Mouse (Mus musculus): ENCODE measurements around the gene Tpcn1.

The Tpcn1 gene

DNA sequence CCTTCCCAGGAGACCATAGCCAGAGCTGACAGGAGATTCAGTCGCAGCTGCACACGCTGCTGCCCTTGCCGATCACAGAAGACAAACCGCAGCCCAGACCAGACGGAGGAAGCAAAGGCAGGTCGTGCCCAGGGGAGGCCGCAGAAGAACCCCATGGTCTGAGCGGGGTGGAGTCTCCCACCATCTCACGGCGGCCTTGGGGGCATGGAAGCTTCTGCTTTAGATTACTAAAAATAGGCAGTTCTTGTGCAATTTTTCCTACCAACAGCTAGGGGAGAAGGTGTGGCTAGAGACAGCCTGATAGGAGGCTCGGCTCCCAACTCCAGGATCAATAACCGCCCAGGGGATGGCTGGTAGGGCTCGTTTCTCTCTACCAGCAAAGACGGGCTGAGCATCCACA lies 29.7 kb downstream of the Tpcn1 start:
- peak; percentile 20 for DNase-seq (ENCODE audit: low read depth)

DNA sequence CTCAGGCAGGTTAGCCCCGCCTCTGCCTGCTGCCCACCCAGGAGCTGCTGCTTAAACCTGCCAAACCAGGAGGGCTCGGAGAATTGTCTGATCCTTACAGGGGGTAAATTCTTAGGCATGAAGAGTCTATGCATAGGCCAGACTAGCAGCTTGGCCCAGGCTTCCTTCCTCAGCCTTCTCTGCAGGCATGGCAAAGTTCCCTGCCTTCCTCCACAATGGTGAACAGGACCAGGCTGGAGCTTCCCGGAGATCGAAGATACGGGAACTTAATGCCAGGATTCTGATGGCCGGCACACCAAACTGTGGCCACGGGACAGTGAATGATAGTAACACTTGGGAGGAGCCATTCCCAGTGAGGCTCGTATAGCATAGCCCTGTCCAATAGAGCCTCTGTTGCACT lies 30.4 kb downstream of the Tpcn1 start:
- no peak for DNase-seq (ENCODE audit: low read depth)

DNA sequence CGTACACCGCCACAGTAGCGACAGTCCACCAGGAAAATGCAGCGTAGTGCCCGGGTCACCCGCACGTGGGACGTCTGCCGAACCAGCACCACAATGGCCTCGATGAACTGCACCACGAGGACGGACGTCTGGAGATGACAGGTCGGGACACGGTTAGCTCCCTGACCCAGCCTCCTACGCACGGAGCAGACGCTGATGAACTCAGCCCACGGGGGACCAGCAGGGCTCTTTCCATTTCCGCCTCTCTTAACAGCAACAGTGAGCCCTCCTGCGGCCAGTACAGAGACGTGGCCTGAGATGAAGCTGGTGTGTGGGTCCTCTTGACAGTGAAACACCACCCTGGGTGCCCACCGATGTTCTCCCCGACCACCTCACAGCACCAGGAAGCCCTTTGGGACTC lies 32.6 kb downstream of the Tpcn1 start:
- no peak for DNase-seq (ENCODE audit: low read depth)

DNA sequence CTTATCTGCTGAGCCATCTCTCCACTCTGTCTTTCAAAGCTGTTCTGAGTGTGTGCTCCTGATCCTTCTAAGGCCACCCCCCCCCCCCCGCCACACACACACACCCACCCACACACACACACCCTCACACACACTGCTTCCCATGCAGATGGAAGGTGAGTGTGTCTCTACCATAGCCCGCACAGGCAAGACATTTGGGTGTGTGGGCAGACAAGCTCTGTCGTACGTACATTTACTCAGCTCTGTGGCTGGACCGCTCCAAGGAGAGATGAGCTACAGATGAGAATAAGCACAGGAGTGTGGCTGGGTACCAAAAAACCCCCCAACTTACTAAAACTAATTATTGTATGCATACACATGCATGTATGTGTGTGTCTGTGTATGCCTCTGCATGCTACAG lies 37.8 kb downstream of the Tpcn1 start:
- no peak for DNase-seq (ENCODE audit: low read depth)

DNA sequence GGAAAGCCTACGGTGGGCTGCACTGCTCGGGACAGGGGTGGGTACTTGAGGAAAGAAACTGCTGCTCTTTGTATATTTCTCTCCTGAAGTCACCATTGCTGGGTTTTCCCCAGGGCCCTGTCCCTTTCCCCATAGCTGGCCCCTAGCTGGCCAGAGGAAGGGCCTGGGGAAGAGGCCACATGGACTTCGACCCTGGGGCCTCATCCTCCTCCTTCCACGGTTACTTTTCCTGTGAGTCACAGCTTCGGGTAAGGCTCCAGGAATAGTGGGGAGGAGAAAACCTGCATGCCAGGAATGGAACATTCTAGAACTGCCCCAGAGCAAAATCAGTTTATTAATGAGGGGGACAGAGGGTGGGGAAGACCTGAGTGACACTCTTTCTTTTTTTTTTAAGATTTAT lies 38.3 kb downstream of the Tpcn1 start:
- no peak for DNase-seq (ENCODE audit: low read depth)

DNA sequence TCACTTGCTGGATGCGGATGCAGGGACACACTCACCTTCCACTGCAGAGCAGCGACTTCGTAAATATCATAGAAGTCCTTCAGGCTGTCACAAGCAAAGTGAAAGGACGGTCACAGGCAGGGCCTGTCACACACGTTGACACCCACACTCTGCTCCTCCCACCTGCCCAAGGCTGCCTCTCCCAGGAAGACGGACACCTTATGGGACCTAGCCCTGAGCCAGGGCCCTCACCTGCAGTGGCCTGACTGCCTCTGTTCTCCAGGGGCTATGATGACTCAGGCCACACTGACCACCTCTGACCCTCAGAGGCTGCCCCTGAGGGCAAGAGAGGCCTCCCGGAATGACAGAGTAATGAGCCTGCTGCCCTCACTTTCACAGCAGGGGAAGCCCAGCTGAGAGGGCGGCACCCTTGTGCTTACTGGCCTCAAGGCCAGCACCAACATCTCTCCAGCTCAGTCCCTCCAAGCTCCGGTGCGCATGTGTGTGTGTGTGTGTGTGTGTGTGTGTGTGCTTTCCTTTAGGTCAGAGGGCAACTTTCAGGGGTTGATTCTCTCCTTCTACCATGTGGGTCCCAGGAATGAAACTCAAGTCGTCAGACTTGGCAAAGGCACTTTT lies 40.1 kb downstream of the Tpcn1 start:
- no peak for DNase-seq (ENCODE audit: low read depth)

DNA sequence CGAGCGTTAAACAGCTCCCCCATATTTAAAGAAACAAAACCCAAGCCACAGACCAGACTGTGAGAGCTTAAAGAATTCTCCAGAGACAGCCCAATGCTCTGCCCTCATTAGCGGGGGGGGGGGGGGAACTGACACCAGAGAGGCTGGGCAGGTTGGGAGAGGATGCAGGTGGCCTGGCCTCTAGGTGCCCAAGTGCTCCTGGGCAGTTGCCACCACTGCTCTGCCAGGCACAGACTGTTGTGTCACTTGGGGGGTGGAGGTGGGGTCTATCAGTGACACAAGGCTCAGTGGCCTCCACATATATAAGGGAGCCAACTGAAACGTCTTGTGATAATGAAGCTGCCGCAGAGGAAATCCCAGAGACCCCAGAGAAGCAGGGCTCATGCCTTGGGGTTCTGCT lies 51.8 kb downstream of the Tpcn1 start:
- no peak for DNase-seq (ENCODE audit: low read depth)

DNA sequence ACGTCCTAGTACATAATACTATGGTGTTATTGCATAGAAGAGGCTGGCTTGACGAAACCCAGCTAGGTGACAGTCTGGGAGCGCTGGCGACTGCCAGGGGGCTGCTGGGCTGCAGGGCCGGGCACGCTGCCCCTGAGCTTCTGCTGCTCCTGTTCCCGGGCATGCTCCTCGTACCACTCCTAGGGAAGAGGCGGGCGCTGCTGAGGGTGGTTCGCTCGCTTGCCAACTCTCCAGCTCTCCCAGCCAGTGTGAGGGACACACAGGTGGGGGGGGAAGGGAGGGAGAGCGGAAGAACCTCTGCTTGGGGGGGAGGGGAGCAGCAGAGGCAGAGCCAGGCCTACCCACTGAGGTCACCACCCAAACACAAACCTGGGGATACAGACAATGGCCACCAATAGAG lies 52.4 kb downstream of the Tpcn1 start:
- DNase-seq (ENCODE audit: low read depth) = no peak

DNA sequence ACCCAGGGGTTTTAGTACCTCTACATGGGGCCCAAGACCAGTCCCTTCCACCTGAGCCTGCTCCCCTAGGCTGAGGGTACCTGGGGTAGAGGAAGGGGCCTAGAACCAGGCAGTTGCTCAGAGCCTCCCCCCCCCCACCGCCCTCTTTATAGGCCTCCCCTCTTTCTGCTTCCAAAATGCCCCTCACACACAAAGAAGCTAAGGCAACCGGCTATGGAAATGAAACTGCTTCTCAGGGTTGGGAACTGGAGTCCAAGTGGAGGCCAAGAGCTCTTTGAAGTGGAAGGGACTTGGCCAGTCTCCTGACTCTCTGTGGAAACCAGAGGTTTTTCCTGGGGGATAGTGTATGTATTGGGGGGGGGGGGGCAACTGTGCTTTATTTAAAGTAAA lies 53.8 kb downstream of the Tpcn1 start:
- DNase-seq (ENCODE audit: low read depth) = no peak

DNA sequence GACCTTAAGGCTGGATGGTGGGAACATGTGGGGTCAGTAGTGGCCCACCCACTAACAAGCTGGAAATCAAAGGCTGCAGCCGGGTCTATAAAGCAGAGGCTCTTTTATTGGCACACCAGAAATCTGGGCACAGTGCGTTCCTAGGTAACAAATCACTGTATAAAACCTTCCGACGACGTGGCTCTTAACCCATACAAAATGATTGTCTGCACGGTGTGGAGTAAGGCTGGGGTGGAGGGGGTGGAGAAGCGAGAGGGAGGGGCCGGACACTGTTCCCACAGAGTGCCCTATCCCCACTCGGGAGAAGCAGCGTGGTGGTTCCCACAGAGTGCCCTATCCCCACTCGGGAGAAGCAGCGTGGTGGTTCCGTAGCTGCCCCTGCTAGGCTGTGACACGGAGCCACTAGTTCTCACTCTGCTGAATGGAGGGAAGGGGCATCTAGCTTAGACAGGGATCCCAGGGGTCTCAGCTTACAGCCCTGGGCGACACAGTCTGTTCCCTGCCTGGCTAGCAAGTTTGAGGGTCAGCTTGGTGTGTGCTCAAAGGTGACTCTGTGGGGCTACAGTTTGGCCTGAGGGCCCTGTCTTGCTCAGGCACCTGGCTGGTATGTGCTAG lies 54.3 kb downstream of the Tpcn1 start:
- DNase-seq (ENCODE audit: low read depth) = no peak

DNA sequence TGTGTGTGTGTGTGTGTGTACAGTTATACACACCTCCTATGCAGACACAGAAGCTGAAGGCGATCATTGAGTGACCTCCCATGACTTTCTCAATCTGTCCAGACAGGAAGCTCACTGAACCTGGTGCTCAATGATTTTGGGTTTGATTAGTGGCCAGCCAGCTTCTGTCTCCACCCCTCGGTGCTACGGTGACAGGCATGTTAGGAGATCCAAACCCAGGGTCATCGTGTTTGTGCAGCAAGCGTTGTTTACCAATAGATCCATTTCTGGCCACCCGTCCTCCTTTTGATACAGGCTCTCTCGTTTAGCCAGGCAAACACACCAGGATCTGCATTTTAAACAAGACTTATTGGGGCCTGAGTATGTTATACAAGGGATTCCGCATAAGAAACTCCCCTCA lies 56.8 kb downstream of the Tpcn1 start:
- no peak for DNase-seq (ENCODE audit: low read depth)

DNA sequence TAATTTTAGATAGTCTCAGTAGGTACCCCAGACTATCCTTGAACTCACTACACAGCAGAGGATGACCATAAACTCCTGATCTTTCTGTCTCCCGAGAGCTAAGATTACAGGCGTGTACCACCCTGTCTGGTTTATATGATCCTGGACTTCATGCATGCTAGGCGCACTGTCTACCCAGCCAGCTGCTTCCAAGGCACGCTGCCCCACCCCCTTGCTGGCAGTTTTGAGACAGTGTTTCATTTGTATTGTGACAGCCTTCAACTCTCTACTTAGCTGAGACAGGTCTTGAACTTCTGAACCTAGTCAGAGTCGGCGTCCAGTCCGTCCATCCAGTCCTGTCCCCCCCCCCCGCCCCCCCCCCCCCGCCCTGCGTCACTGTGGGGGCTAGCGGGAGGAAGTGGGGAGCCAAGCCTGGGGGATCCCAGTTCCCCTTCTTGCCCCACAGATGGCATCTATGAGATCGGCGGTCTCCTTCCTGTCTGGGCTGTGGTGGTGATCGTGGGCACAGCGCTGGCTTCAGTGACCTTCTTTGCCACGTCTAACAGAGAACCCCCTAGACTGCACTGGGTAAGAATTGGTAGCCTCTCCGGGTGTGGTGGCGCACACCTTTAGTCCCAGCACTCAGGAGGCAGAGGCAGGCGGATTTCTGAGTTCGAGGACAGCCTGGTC lies 61.0 kb downstream of the Tpcn1 start:
- no peak for DNase-seq (ENCODE audit: low read depth)

DNA sequence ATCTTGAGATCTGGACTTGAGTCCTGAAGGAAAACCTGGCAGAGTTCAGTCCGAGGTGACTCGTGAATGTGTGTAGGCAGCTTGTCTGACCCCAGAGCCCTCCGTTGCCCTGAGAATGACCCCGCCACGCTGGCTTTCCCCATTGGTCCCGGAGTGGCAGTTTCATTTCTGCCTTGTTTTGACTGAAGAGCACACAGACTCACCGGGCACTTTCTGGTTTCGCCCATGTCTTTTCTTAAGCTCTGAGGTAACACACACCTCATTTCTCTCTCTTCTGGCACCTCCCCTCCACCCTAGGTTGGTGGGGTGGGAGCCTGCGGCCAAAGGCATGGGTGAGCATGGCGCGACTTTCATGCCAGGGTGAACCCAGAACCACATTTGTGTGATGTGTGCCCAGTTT lies 62.2 kb downstream of the Tpcn1 start:
- DNase-seq (ENCODE audit: low read depth) = no peak

DNA sequence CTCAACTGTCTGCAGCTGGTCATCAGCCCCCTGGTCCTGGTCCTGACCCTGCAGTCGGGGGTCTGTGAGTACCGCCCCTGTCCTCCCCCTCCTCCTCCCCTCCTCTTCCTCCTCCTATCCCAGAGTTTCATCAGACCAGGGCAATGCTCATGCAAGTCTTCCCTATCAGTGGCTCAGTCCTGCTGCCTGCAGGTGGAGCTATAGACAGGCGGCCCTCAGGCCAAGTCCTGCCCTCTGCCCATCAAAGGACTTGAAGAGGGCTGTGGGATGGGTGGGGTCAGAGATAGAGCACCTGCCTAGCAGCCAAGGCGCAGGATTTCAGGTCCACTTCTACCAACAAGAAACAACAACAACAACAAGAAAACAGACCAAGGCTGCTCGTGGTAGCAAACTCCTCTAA lies 62.7 kb downstream of the Tpcn1 start:
- peak; percentile 29 for DNase-seq (ENCODE audit: low read depth)

DNA sequence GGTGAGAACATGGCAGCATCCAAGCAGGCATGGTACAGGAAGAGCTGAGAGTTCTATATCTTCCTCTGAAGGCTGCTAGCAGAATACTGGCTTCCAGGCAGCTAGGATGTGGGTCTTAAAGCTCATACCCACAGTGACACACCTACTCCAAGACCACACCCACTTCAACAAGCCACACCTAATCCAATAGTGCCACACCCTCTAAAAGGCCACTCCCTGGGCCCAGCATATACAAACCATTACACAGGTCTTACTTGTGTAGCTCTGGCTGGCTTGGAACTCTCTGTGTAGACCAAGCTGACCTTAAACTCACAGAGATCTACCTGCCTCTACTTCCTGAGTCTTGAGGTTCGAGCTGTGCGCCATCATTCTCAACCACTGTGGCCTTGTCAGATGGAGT lies 63.7 kb downstream of the Tpcn1 start:
- DNase-seq (ENCODE audit: low read depth) = no peak

DNA sequence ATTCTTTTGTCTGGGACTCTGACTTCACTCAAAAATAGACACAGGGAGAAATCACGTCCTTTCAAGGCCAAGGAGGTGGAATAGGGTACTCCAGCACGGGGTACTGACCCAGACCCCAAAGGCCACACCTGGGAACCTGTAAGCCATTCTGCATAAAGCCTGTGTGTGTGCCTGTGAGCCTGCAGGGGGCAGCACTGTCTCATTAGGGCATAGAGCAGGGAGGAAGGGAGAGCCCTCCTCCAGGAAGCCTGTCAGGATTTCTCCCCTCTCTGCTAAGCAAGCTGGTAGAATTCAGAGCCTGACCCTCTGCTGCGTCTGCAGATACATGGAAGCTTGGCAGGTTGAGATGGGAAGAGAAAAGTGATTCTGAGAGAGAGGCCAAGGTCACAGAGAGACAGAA lies 65.8 kb downstream of the Tpcn1 start:
- DNase-seq (ENCODE audit: low read depth) = peak; percentile 56

DNA sequence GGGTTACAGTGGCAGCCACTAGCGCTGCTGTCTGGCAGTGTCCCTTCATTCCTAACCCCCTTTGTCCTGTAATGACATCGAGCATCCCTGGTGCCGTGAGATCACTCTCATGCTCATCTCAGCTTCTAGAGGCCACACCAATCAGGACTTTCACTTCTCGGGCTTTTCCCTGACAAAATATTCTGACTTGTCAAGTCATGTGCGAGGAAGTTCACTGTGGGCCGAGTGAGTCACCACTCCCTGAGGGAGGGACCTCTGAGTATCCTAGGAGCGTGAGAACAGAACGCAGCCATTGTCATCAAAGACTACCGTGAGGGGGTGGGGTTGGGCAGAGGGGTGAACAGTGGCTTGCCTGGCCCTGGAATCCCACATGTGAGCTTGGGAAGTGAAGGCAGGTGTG lies 70.9 kb downstream of the Tpcn1 start:
- peak; percentile 87 for DNase-seq (ENCODE audit: low read depth)

DNA sequence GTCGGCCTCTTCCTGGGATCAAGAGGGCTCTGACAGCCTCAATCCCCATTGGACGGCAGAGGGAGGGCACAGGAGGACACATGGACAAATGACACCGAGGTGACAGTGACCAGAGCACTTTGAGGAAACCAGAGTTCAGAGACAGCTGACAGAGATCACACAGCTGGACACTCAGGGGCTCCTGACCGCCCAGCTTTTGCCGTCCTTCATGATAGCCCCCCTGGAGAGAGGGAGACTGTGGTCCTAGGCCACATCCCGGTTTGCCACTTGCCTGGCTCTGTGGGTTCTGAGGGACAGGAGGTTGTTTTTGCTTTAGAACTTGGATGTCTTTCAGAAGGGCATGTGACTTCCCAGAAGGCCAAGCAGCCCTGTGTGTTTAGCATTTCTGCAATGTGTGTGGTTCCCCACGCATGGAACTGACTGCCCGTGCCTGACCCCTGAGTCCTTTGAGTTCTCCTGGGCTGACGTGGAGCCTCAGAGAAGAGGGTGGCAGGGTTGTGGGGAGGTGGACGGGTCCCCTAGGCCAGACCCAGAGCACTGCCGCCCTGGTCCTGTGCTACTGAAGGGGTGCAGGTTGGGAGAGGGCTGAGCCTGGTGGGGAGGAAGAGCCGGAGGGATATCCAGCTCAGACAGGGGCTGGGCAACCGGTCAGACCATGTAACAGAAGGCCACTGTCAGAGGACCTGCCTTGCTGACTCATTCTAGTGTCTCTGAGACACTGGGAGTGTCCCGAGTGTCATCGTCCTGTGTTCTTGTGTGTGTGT lies 72.1 kb downstream of the Tpcn1 start:
- DNase-seq (ENCODE audit: low read depth) = peak; percentile 44

DNA sequence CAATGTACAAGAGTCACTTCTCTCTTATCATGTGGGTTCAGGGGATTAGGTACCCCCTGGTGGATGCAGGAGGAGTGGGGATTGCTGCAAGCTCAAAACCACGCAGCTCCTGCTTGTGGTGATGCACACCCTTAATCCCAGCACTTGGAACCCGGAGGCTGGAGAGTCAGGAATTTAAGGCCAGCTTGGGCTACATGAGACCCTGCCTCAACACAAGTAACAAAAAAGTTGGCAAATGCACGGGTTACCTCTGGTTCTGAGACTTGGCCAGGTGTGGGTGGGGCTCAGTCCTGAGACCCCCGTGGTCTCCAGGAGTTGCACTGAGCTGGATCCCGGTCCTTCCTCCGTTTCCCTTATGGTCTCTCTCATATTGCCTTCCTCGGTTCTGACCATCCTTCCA lies 73.0 kb downstream of the Tpcn1 start:
- no peak for DNase-seq (ENCODE audit: low read depth)

DNA sequence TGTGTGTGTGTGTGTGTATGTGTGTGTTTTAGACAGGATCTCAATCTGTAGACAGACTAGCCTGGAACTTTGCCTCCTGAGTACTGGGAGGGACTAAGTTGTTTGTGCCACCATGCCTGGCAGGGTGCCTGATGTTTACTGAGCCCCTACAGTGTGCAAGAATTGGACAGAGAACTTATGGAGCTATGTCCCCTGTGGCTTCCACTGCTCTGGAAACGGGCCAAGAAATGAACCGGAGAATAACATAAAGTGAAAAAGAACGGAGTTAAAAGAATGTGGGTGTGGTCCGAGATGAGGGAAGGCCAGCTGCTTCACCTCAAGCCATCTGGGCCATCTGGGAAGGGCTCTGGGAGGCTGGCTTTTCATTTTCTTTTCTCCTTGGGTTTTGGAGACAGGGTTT lies 73.7 kb downstream of the Tpcn1 start:
- peak; percentile 75 for DNase-seq (ENCODE audit: low read depth)

DNA sequence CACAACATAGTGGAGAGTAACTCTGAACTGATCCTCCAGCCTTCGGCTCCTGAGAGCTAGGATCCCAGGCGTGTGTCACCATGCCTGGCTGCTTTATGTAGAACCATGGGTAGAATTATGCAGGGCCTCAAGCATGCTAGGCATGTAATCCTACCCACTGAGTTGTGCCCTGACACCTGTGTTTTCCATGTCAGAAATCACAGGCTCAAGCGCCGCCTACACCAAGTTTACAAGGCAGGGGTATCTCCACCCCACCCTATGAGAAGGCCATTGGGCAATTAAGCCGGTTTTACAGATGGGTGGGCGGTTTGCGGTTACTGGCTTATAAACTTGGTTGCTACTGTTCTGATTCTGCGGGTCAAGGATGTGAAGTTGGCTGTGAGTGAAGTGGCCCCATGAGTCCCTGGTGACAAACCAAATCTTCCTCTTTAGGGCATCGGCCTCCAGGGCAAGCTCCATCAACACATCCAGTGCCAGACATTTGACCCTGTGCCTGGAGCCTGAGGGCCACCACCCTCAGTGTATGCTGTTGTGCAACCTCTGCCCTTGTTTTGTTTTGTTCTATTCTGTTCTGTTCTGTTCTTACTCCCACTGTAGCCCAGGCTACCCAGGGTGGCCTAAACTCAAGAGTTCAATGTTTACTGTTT lies 74.3 kb downstream of the Tpcn1 start:
- no peak for DNase-seq (ENCODE audit: low read depth)

DNA sequence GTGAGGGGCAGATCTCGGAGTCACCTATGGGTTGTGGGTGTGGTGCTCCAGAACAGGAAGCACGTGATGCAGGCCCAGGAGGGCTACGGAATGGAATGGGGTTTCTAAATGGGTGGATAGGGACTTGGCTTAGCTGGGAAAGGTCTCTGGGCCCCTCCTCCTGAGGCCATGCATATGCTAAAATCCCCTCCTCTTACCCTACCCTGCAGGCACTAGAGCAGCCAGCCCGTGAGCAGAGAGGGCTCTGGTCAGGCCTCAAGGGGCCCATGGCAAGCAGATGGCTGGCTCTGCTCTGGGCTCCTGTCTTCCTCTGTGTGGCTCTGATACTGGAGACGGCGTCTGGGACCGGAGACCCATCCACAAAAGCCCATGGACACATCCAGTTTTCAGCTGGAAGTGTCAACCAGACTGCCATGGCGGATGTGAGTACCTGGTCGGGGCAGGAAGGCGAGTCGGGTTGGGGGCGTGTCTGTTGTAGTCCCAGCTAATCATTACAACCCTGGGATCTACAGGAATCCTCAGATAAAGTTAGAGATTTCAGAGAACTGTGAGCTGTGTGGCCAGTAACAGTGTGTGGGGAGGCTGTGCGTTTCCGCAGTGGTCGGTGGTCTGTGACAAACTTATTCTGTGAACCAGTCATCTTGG lies 75.4 kb downstream of the Tpcn1 start:
- DNase-seq (ENCODE audit: low read depth) = no peak

Measured in NIH3T3 (cell line).